In genomic region chr13:78024683-78025294, GRCm38 (mm10) we compare ENCODE assay signal across 8 mouse cellular contexts. TPM values are rescaled to one million over a fixed set of nuclear protein-coding genes. Genes with fewer than 3 reads are reported as not detected.
DNase-seq lines count a peak whose midpoint lies in the region; ATAC-seq and TF ChIP-seq lines count a peak whose summit lies in the region.

Gene Pou5f2, plus strand, starts transcription at chr13:78024902.

- H3K9ac ChIP-seq in hindbrain, postnatal 0 days (replicated peaks; ENCODE audit: low read length), result no peak within 1 kb of the TSS
- no peak within 1 kb of the TSS for H3K9ac ChIP-seq in stomach, embryonic 14.5 days (replicated peaks; ENCODE audit: low read depth, low read length)

- no peaks in the 10 kb centered on the region for H3K36me3 ChIP-seq in hindbrain, postnatal 0 days (ENCODE audit: insufficient read depth, low read length)
- no peaks in the 10 kb centered on the region for H3K36me3 ChIP-seq in stomach, embryonic 14.5 days (ENCODE audit: control insufficient read depth, insufficient read depth, low read length)

- no peak within 1 kb of the TSS for H3K4me3 ChIP-seq in gastrocnemius, adult 2 months
- no peak within 1 kb of the TSS for H3K4me3 ChIP-seq in hindbrain, postnatal 0 days (ENCODE audit: low read length)
- H3K4me3 ChIP-seq in stomach, embryonic 14.5 days (ENCODE audit: low read depth, low read length), result no peak within 1 kb of the TSS

- no peak within 1 kb of the TSS for H3K4me2 ChIP-seq in hindbrain, postnatal 0 days (ENCODE audit: low read depth, low read length)
- H3K4me2 ChIP-seq in stomach, embryonic 14.5 days (replicated peaks; ENCODE audit: low read depth, low read length), result no peak within 1 kb of the TSS

- WGBS in hindbrain, postnatal 0 days, result 57% methylated on average over 15 of the region's 15 CpGs
- 56% methylated on average over 15 of the region's 15 CpGs for WGBS in stomach, embryonic 14.5 days

- H3K27ac ChIP-seq in gastrocnemius, adult 2 months, result no peak within 1 kb of the TSS
- no peak within 1 kb of the TSS for H3K27ac ChIP-seq in hindbrain, postnatal 0 days
- no peak within 1 kb of the TSS for H3K27ac ChIP-seq in stomach, embryonic 14.5 days (ENCODE audit: low read length)

- no peaks in the 10 kb centered on the region for H3K27me3 ChIP-seq in hindbrain, postnatal 0 days (ENCODE audit: insufficient read depth, low read length)
- no peaks in the 10 kb centered on the region for H3K27me3 ChIP-seq in stomach, embryonic 14.5 days (ENCODE audit: control insufficient read depth, insufficient read depth, low read length)

- intact Hi-C loops in gastrocnemius, adult 2 months (cut with DNase I), result no loop called here
- intact Hi-C loops in left cerebral cortex, postnatal 25 days (cut with DNase I), result no loop called here

- H3K9me3 ChIP-seq in hindbrain, postnatal 0 days (ENCODE audit: low read length), result no peaks in the 10 kb centered on the region
- H3K9me3 ChIP-seq in stomach, embryonic 14.5 days (ENCODE audit: control insufficient read depth, low read depth, low read length), result no peaks in the 10 kb centered on the region

- no peak for DNase-seq in gastrocnemius, adult 2 months
- DNase-seq in gastrocnemius, postnatal 25 days, result no peak
- DNase-seq in spleen, postnatal 10 days (ENCODE audit: low spot score in 2 of 2), result peak; percentile 9 to 54
- no peak for DNase-seq in spleen, adult 12 weeks (ENCODE audit: low spot score)
- DNase-seq in hindbrain, postnatal 0 days (ENCODE audit: low spot score), result no peak
- DNase-seq in frontal cortex, postnatal 10 days (ENCODE audit: low spot score in 2 of 2), result no peak
- no peak for DNase-seq in left cerebral cortex, postnatal 25 days (ENCODE audit: low spot score in 2 of 2)

- peak; percentile 18; the same call in 1 of the 2 replicates for TF ChIP-seq CTCF in gastrocnemius, adult 2 months (IDR thresholded peaks at IDR 0.05)
- TF ChIP-seq CTCF in hindbrain, postnatal 0 days (IDR thresholded peaks at IDR 0.05; ENCODE audit: low read depth), result peak; percentile 24

- 0 out of 2 replicates have a peak, but pooled peaks have one; percentile 43 for ATAC-seq in hindbrain, postnatal 0 days
- ATAC-seq in stomach, embryonic 14.5 days (ENCODE audit: insufficient number of reproducible peaks, insufficient read depth, low FRiP score, low read depth), result peak; percentile 42; the same call in 1 of the 2 replicates

- H3K4me1 ChIP-seq in hindbrain, postnatal 0 days (ENCODE audit: insufficient read depth, low read length), result no peaks in the 10 kb centered on the region
- no peaks in the 10 kb centered on the region for H3K4me1 ChIP-seq in stomach, embryonic 14.5 days (ENCODE audit: control insufficient read depth, insufficient read depth, low read length)

RNA-seq across cellular contexts. Expression of gene Pou5f2, which starts in this region (rescaled TPM):
- under 1 TPM; 0.23 to 0.39 TPM for total RNA-seq in gastrocnemius, adult 2 months (2021)
- under 1 TPM; 0.33 to 0.56 TPM for total RNA-seq in gastrocnemius, postnatal 25 days (2021)
- total RNA-seq in hindbrain, postnatal 0 days (2014; rRNA removed), result 0.26 and 2.9 TPM in 2 replicates
- 0.29 and 0.70 TPM in 2 replicates for polyA plus RNA-seq in hindbrain, postnatal 0 days (2015; fragmentation: Nextera tagmentation; extraction: Ambion mirVana)
- polyA plus RNA-seq in stomach, embryonic 14.5 days (2014; fragmentation: Nextera tagmentation; extraction: Ambion mirVana), result 0.58 and 1.4 TPM in 2 replicates
- total RNA-seq in left cerebral cortex, postnatal 25 days (2021), result 1 to 10 TPM in 1 of 2 experiments, under 1 TPM in 1; 0.71 to 2.2 TPM

Comparison
In these comparisons a context has a peak if more than half of its experiments do, and no peak if none do; other contexts are left out.
1. DNase-seq: peak in spleen, postnatal 10 days (2 of 2); none in gastrocnemius, adult 2 months (single experiment), gastrocnemius, postnatal 25 days (single experiment), spleen, adult 12 weeks (single experiment), hindbrain, postnatal 0 days (single experiment), frontal cortex, postnatal 10 days (0 of 2) and left cerebral cortex, postnatal 25 days (0 of 2).